Mouse (Mus musculus) G1E (cell line): ENCODE data around the gene Hdac10. TPM values are rescaled to one million over a fixed set of nuclear protein-coding genes. Genes with fewer than 3 reads are reported as not detected.
A peak's percentile ranks its signal among the peaks of the same experiment; 100 is the strongest.

Source experiments
- ATAC-seq: 2 replicates; pipeline ENCODE4 v1.8.0; 2016; ENCODE audit warnings: mild to moderate bottlenecking; ENCODE audit not compliant: insufficient number of reproducible peaks, poor library complexity, low FRiP score, severe bottlenecking; ENCODE audit errors: extremely low read depth
- DNase-seq: peaks from one replicate; pipeline ENCODE4 v3.0.0; 2012; ENCODE audit warnings: low spot score
- H3K27me3 ChIP-seq: 2 replicates; pipeline ENCODE4 v1.6.1; 2012; ENCODE audit warnings: mild to moderate bottlenecking, low read length, inconsistent platforms; ENCODE audit not compliant: insufficient read depth
- H3K36me3 ChIP-seq: replicated peaks from 2 replicates; pipeline ENCODE3; 2012; ENCODE audit warnings: mild to moderate bottlenecking, inconsistent platforms
- H3K4me1 ChIP-seq: 2 replicates; pipeline ENCODE4 v1.6.1; 2012; ENCODE audit warnings: low read depth, low read length, inconsistent platforms, mixed read lengths; ENCODE audit not compliant: insufficient read depth
- H3K4me3 ChIP-seq: 2 replicates; pipeline ENCODE4 v1.5.1; 2012; ENCODE audit warnings: low read depth, mild to moderate bottlenecking, inconsistent platforms, low read length, moderate library complexity, mixed read lengths
- H3K9me3 ChIP-seq: replicated peaks from 2 replicates; pipeline ENCODE4 v1.6.1; 2012; ENCODE audit warnings: inconsistent platforms
- CTCF ChIP-seq: IDR thresholded peaks from 2 replicates; pipeline ENCODE4 v1.5.1; 2012; ENCODE audit warnings: low read depth, low read length, inconsistent platforms, mixed read lengths
- GATA1 ChIP-seq: IDR thresholded peaks from 2 replicates; pipeline ENCODE4 v1.6.1; 2012; ENCODE audit warnings: borderline replicate concordance, low read length, inconsistent platforms, mixed read lengths
- GATA2 ChIP-seq: IDR thresholded peaks from 2 replicates; pipeline ENCODE4 v1.6.1; 2012; ENCODE audit warnings: low read depth, low read length, inconsistent platforms, borderline replicate concordance
- POLR2AphosphoS5 ChIP-seq: IDR thresholded peaks from 2 replicates; pipeline ENCODE4 v1.6.1; 2012; ENCODE audit warnings: low read depth, low read length, inconsistent platforms; ENCODE audit not compliant: insufficient replicate concordance
- TAL1 ChIP-seq: conservative IDR thresholded peaks from 2 replicates; pipeline ENCODE4 v1.6.1; 2012; ENCODE audit warnings: low read depth, low read length, inconsistent platforms, mixed read lengths
- polyA plus RNA-seq: library from polyadenylated mRNA; stranded (reverse); fragments of >175 nt; gene quantifications from 2 replicates; pipeline ENCODE4 v1.2.3, GENCODE M21; 2012
- total RNA-seq, 2 experiments: library from RNA; stranded (forward) in 1 of 2; stranded (reverse) in 1 of 2; fragments of 200-1000 nt in 1 of 2; fragments of >200 nt in 1 of 2; fragmentation: Nextera tagmentation in 1 of 2; gene quantifications; 2 replicates each; pipeline ENCODE4 v1.2.3; 2014 to 2017

The Hdac10 gene
- total and polyA plus RNA-seq, 3 experiments: 9.3 to 18.3 (median 16.1) TPM

DNA sequence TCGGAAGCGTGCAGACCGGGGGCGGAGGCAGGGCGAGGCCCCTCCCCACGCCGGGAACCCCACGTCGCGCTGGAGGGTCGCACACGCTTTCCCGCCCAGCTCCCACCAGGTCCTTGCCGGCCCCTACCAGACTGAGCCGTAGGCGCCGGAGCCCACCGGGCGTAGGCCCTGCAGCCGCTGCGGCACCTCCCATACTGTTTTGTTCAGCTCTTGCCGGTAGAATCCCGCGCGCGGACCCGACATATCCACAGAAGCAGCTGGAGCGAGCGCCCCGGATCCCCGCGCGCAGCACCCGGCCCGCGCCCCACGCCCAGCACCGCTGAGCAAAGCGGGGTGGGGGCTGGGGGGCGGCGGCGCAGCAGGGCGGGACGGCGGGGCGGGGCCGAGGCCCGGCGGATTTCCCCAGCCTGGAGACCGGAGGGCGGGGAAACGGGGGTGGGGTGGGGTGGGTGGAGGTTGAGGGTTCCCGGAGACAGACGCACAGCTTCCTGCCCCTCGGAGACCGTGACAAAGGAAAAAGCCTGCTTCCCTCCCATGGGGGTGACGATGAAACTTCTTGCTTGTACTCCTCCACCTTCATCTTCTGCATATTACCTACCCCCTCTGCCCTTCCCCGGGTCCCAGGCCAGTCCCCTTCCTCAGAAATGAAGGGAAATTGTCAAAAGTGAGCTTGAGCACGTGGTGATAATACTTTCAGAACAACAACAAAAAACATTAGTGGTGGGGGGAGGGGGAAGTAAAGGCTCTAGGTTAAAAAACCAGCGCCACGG is 21.0 kb upstream of the Hdac10 start, which contains the start of gene Mapk11:
TSS of gene Mapk11 (minus strand) at position 358 of the 770 bp plus-strand sequence.
- peaks cover 52% of the 10 kb centered on the region for H3K27me3 ChIP-seq
- DNase-seq: peak; percentile 27
- H3K9me3 ChIP-seq: no peaks in the 10 kb centered on the region
- H3K36me3 ChIP-seq: no peaks in the 10 kb centered on the region
- TF ChIP-seq TAL1: no peak
- TF ChIP-seq POLR2AphosphoS5: no peak
- no peak for TF ChIP-seq GATA2
- TF ChIP-seq GATA1: no peak
- TF ChIP-seq CTCF: no peak
- no peak; the same call in 1 of the 2 replicates for ATAC-seq
- peak within 1 kb of the TSS; percentile 69; the same call in 1 of the 2 replicates for H3K4me3 ChIP-seq
- H3K4me1 ChIP-seq: peaks cover 17% of the 10 kb centered on the region

DNA sequence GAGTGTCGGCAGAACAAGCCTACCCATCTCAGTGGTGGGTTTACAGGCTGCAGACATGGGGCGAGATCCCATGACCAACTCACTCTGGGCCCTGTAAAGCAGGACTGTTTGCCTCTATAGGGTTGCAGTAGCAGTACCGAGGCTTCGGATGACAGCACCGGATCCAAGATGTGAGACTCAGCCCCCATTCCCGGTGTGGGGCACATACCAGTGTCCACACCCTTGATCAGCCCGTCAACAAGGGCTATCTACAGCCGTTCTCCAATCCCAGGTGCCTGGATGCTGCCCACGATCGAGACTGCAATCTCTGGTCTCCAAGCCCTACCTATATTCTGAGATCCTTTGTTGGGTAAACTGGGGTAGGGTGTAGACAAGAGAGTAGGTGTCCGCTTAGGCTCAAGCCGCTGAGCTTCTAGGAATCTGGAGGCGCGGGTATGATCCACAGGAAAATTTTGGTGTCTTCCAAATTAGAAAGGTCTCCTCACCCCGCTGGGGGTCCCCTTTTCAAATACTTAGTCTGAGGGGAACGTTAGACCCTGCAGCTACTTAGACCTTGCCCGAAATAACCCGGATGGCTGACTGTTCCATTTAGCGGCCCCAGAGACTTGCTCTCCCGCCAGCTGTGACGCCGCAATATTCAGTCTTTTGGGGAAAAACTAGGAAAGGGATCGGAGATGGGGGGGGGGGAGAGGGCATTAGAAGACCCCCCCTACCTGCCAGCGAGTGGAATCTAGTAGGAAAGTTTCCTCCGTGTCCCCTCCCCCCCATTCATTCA is 20.2 kb upstream of the Hdac10 start:
- Histone ChIP-seq H3K4me1 (peaks cover 17% of the 10 kb centered on the region), H3K4me3 (peak overlapping the region; percentile 69; the same call in 1 of the 2 replicates), H3K27me3 (peaks cover 56% of the 10 kb centered on the region), H3K36me3 (no peaks in the 10 kb centered on the region), H3K9me3 (no peaks in the 10 kb centered on the region)
- DNase-seq (no peak), ATAC-seq (no peak)
- no peak for TF ChIP-seq GATA2
- no peak for TF ChIP-seq POLR2AphosphoS5
- no peak for TF ChIP-seq GATA1
- TF ChIP-seq CTCF: no peak
- TF ChIP-seq TAL1: no peak

DNA sequence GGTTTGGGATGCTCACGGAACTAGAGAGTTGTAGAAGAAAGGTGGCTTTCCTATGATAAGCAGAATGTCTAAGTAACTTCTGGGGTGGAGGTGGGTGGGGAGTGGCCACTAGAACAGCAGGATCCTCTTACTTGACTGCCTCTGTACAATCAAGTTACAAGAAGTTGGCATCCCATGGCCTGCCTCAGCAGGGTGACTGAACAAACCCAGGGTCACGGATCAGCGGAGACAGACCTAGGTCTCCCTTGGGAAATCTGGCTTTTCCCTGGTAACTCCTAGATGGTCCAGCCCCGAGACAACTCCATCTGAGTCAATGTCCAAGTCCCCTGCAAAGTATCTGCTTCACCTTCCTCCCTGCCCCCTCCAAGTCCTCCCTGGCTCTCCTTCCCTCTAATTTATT is 19.4 kb upstream of the Hdac10 start:
- H3K9me3 ChIP-seq: no peaks in the 10 kb centered on the region
- TF ChIP-seq CTCF: no peak
- TF ChIP-seq GATA1: no peak
- no peak for TF ChIP-seq POLR2AphosphoS5
- TF ChIP-seq TAL1: no peak
- TF ChIP-seq GATA2: no peak
- no peak overlapping the region for H3K4me3 ChIP-seq
- DNase-seq (no peak), ATAC-seq (no peak)
- H3K27me3 ChIP-seq: peaks cover 61% of the 10 kb centered on the region
- H3K36me3 ChIP-seq: no peaks in the 10 kb centered on the region
- H3K4me1 ChIP-seq: peaks cover 18% of the 10 kb centered on the region

DNA sequence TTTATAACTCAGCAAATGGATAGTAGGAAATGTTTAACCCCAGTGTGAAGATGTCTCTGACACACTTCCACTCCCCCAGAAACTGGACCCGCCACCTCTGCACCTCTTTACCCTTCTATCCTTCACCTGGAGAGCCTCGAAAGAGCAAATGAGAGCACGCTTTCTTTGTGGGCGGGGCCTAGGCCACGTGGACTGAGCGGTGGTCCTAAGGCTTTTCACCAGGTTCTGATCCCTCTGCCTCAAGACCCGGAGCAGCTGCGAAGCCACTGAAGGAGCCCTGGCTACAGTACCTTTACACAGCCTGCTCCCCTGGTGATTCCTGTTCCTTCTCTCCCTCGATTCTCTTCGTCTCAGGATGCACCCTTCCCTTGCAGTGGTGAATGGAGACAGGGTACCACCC is 19.0 kb upstream of the Hdac10 start:
- ATAC-seq: no peak
- no peak for TF ChIP-seq TAL1
- TF ChIP-seq CTCF: no peak
- TF ChIP-seq GATA2: no peak
- TF ChIP-seq POLR2AphosphoS5: no peak
- no peak for TF ChIP-seq GATA1
- H3K9me3 ChIP-seq: no peaks in the 10 kb centered on the region
- H3K4me1 ChIP-seq: peaks cover 18% of the 10 kb centered on the region
- H3K4me3 ChIP-seq: no peak overlapping the region
- H3K36me3 ChIP-seq: no peaks in the 10 kb centered on the region
- DNase-seq: no peak
- H3K27me3 ChIP-seq: peaks cover 65% of the 10 kb centered on the region

DNA sequence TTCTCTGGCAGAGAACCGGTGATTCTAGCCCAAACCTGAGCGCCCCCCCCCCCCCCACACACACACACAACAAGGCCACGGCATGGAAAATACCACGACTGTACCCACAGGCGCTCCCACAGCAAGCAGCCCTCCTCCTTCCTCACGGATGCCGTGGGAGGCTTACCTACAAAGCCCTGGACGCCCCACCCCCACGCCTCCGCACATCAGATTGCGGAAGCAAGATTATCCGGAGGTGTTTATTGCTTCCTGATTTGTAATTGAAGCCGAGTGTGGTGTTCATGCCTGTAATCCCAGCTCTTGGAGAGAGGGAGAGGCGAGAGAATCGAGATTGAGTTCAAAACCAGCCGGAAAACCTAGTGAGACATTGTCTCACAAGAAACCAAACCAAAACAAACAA is 18.5 kb upstream of the Hdac10 start:
- Histone ChIP-seq H3K4me3 (no peak overlapping the region), H3K27me3 (peaks cover 70% of the 10 kb centered on the region), H3K4me1 (peaks cover 18% of the 10 kb centered on the region), H3K36me3 (no peaks in the 10 kb centered on the region), H3K9me3 (no peaks in the 10 kb centered on the region)
- no peak for TF ChIP-seq CTCF
- no peak for TF ChIP-seq GATA1
- no peak for TF ChIP-seq POLR2AphosphoS5
- TF ChIP-seq TAL1: no peak
- no peak for TF ChIP-seq GATA2
- DNase-seq (no peak), ATAC-seq (no peak)

DNA sequence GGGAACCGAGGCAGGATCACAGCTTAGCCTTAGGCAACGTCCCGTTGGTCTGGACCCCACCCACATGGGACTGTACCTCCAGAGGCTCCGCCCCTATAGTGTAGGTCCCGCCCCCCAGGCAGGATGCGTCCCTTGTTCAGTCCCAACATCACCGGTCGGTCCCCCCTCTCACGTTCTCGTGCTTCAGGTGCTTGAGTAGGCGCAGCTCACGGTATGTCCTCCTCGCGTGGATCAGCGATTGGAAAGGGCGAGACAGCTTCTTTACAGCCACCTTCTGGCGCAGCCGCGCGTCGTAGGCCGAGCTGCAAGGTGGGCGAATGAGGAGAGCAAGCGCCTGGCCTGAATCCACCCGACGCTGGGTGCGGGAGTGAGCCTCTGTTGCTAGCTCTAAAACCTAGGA is 18.0 kb upstream of the Hdac10 start:
- Histone ChIP-seq H3K9me3 (no peaks in the 10 kb centered on the region), H3K27me3 (peaks cover 72% of the 10 kb centered on the region), H3K4me1 (peaks cover 18% of the 10 kb centered on the region), H3K4me3 (no peak overlapping the region), H3K36me3 (no peaks in the 10 kb centered on the region)
- ATAC-seq: no peak
- no peak for DNase-seq
- TF ChIP-seq CTCF (no peak), TAL1 (no peak), GATA2 (no peak), POLR2AphosphoS5 (no peak), GATA1 (no peak)
